Mouse (Mus musculus): ENCODE results near the gene Snapc4.

DNA sequence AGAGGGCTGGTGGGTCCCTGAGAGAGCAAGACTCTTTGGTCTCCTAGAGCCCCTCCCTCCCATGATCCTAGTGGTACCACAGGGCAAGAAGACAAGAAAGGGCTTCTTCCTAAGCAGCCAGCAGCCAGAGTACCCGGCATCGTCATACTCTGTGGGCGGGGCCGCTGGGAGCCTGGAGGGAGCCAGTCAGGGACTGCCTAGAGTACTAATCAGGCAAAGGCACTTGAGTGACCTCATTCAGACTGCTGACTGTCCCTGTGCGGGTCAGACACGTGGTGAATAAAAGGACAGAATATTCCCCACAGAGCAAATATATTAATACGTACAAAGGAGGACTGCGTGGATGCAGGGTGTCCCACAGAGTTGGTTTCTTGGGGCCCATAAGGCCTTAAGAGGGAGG, 51.1 kb downstream of the Snapc4 start:
- TF ChIP-seq EP300 (IDR thresholded peaks at IDR 0.05; ENCODE audit: low read length): no peak
- no peak for TF ChIP-seq CTCF (conservative IDR thresholded peaks at IDR 0.05 in 1 of 2, IDR thresholded peaks at IDR 0.05 in 1 of 2; ENCODE audit: low read depth in 2 of 2, low read length in 2 of 2)
- TF ChIP-seq SIN3A (IDR thresholded peaks at IDR 0.05; ENCODE audit: low read length): no peak
- no peak for TF ChIP-seq SMC3 (IDR thresholded peaks at IDR 0.05; ENCODE audit: low read depth, low read length)
- no peak for TF ChIP-seq ZC3H11A (IDR thresholded peaks at IDR 0.05; ENCODE audit: low read depth, low read length)
- no peak for TF ChIP-seq GABPA (IDR thresholded peaks at IDR 0.05; ENCODE audit: insufficient replicate concordance, low read depth, low read length)
- no peak for TF ChIP-seq TBP (conservative IDR thresholded peaks at IDR 0.05; ENCODE audit: low read depth, low read length)
